Mouse (Mus musculus) CH12.LX (cell line): Measurements from ENCODE around the gene Sec22b.

ENCODE experiments used
- CTCF ChIP-seq, 2 experiments: IDR thresholded peaks in 1 of 2; conservative IDR thresholded peaks in 1 of 2; 2 replicates each; pipeline ENCODE4 v1.5.1; 2011 to 2012; ENCODE audit warnings: low read depth in 2 of 2, low read length in 2 of 2, improper control_type of control experiment in 1 of 2, inconsistent platforms in 1 of 2, mild to moderate bottlenecking in 1 of 2, moderate library complexity in 1 of 2
- HCFC1 ChIP-seq: IDR thresholded peaks from 2 replicates; pipeline ENCODE4 v1.6.1; 2012; ENCODE audit warnings: low read depth, mild to moderate bottlenecking, inconsistent platforms, low read length, improper control_type of control experiment
- NRF1 ChIP-seq: IDR thresholded peaks from 2 replicates; pipeline ENCODE4 v1.6.1; 2014; ENCODE audit warnings: low read depth, mild to moderate bottlenecking, inconsistent platforms, low read length, improper control_type of control experiment, moderate library complexity

- TF ChIP-seq HCFC1, result no peak
- TF ChIP-seq NRF1, result no peak
- TF ChIP-seq CTCF (conservative IDR thresholded peaks at IDR 0.05 in 1 of 2, IDR thresholded peaks at IDR 0.05 in 1 of 2; ENCODE audit: low read depth in 2 of 2, low read length in 2 of 2), result no peak
Observed at GRCm38 (mm10) chr3:97939626-97940510, 38.9 kb downstream of the Sec22b start.
